Mouse (Mus musculus): Measurements from ENCODE around the gene Gsto2.

Gsto2 gene

GRCm38 (mm10) chr19:47891562-47892312 is 26.4 kb downstream of the Gsto2 start:
- no peak for DNase-seq (ENCODE audit: low spot score)

- DNase-seq (ENCODE audit: low spot score) = no peak
Measured at GRCm38 (mm10) chr19:47893092-47893491, 27.8 kb downstream of the Gsto2 start.

GRCm38 (mm10) chr19:47898472-47899079 is 33.2 kb downstream of the Gsto2 start:
- DNase-seq (ENCODE audit: low spot score) = no peak

DNA sequence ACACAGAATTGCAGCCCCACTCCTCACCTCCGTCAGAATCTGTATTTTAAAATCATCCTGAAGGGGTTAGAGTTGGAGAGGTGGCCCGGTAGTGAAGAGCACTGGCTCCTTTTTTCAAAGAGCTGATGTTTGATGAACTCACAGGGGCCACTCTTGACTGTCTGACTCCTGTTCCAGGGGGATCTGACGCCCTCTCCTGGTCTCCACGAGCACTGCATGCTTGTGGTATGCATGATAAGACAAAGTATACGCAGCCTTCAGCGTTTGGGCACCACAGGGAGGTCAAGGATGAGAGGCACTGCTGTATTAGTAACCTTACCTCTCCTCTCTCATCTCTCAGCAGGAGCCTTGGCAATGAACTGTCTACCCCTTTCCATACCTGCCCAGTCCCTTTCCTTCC is 34.7 kb downstream of the Gsto2 start:
- no peak for DNase-seq (ENCODE audit: low spot score)

DNA sequence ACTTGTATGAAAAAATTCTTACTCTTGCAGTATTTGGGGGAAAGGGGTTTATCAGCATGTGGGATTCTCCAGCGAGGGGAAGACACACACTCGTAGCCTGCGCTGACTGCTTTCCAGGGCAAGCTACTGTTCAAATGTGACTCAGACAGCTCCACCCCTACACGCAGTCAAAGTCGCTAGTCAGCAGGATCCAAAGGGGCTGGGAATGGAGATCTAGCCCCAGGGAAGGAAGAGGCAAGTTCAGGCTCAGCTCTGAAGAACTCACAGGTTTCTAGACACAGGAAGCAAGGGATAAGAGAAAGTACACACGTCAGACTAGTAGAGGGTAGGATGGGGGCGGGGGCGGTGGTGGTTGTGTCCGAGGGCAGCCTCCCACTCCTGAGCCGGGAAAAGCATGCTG is 35.2 kb downstream of the Gsto2 start:
- no peak for DNase-seq (ENCODE audit: low spot score)

DNA sequence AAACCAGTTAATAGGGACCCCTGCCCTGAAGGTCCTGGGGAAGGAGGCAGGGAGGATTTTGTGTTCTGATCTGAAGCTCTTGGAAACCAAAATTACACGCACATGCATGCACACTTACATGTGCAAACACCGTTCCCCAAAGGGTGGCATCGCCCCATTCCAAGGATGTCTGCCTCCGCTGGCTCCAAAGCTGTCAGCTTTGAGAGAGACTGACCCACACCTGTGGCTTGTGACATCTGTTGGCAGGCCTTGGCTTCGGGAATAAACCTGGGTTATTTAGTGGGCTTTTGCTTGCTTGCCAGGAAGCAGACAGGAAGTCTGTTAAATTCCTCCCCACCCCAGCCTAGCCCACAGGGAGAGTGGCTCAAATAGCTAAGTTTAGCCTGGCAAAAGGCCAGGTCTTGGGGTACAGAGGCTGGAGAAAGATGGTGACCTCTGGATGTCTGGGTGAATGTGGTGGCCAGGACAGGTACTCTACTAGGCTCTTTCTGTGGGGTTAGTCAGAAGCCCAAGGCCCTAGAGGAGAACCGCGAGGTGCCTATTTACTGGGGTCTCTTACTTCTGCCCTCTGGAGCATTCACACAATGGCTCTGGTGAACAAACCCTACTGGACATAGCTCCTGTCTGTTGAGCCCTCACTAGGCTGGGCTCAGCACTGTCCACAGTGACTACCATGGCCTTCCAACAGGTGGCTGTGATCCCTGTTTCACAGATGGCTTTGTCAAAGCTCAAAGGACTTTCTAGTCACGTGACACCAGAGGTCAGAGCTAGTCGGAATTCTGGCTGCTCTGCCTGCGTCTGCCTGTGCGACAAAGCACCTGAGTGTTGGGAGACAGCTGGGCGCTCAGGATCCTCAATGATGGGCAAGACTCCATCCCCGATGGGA is 37.2 kb downstream of the Gsto2 start:
- no peak for DNase-seq (ENCODE audit: low spot score)

- DNase-seq (ENCODE audit: low spot score) = no peak
Measured at GRCm38 (mm10) chr19:47903679-47904078, 38.3 kb downstream of the Gsto2 start.

- DNase-seq (ENCODE audit: low spot score) = no peak
Measured at GRCm38 (mm10) chr19:47905081-47905480, 39.7 kb downstream of the Gsto2 start.

DNA sequence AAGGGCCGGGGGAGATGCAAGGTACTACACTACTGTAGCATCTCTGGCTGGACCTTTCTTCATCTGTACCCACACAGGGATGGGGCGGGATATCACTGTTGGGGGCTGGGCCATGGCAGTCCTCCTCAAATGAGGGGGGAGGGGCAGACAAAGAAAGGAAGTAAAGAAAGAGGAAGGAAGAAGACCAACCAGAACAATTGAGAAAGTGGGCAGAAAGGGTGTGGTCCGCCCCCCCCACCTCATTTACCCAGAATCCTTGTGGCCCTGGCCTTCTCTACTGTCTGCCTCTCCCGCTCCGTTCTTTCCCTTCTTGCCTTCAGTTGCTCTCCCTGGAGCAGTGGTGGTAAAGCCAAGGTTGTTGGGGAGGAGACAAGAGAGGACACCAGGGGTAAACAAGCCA is 40.3 kb downstream of the Gsto2 start:
- DNase-seq (ENCODE audit: low spot score) = no peak

DNA sequence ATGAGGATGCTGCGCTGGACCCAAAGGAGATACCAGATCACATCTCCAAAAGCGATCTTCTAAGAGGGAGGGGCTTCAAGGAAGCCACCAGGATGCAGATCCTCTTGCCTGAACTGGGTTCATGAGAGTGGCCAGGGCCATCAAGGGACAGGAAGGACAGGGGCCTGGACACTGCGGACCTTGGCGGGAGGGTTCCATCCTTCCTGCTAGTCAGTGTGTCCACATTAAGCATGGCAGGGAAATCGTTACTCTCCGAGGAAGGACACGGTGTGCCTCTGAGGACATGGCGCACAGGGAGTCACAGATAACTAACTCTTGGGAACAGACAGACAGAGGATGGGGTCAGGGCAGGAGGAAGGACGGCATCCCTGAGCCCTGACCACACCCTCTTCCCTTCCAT is 42.3 kb downstream of the Gsto2 start:
- no peak for DNase-seq (ENCODE audit: low spot score)

DNA sequence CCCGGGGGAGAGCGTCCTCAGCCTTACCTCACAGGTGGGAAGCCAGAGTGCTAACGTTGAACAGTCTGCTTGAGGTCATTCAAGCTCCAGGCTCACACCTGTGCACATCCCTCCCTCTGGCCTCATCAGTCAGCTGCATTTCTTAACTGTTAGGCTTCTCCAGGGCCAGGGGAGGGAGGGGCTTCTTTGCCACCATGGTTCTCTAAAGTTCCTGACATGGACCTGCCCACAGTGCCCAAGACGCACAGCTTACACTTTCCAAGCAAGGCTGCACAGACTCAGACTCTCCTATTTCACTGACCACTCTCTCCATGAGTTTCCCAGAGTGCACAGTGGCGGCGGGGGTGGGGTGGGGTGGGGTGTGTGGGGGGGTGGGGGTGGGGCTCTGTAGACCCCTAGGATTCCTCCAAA is 43.6 kb downstream of the Gsto2 start:
- DNase-seq (ENCODE audit: low spot score) = no peak

DNA sequence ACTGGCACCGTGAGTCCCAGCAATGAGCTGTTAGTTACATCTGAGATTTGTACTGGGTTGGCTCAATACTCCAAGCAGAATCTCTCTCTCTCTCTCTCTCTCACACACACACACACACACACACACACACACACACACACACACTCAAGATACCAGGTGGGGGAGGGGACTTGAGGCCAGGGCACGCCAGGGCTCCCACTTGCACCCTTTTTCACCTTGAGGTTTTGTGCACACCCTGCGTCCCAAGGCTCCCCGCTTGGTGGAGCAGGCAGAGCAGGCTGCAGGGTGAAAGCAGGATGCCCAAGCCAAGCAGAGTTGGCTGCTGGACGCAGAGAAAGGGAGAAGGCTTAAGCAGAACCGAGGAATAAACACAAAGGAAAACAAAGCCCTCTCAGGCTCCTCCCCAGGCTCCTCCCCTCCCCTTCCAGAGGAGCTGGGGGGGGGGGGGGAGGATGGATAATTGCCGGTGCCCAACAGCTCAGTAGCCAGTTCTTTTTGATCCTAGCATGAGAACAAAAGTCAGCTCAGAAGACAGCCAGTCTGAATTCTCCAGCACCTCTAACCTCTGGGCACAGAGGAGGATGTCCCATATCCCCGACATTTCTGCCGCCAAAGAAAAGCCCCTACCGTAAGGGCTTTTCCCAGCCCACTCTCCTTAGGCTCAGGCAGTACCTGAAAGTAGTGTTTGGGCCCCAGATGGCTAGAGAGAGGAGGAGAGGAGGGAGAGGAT is 44.2 kb downstream of the Gsto2 start:
- DNase-seq (ENCODE audit: low spot score) = no peak

GRCm38 (mm10) chr19:47910117-47910618 is 44.8 kb downstream of the Gsto2 start:
- DNase-seq (ENCODE audit: low spot score) = no peak

- DNase-seq (ENCODE audit: low spot score) = no peak
Measured at GRCm38 (mm10) chr19:47910751-47911150, 45.4 kb downstream of the Gsto2 start.

GRCm38 (mm10) chr19:47913344-47913743 is 48.0 kb downstream of the Gsto2 start:
- no peak for DNase-seq (ENCODE audit: low spot score)

GRCm38 (mm10) chr19:47914191-47914590 is 48.9 kb downstream of the Gsto2 start:
- DNase-seq (ENCODE audit: low spot score) = no peak

DNA sequence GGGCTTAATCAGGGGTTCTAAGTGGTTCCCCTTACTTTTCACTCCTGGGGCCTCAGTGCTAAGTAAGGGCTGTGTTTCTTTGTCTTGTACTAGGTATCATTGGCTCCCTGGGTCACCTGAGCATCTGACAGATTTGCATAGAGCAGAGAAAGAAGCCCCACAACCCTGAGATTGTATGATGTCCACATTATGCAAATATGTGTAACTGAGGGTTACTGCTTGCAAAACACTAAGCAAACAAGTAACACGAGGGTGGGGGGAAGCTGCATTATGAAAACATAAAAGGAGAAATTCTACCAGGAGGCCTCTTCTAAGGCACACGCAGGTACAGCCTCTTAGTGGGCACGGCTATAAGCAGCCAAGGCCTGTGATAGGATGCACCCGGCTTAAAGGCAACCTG is 49.9 kb downstream of the Gsto2 start:
- DNase-seq (ENCODE audit: low spot score) = no peak

DNA sequence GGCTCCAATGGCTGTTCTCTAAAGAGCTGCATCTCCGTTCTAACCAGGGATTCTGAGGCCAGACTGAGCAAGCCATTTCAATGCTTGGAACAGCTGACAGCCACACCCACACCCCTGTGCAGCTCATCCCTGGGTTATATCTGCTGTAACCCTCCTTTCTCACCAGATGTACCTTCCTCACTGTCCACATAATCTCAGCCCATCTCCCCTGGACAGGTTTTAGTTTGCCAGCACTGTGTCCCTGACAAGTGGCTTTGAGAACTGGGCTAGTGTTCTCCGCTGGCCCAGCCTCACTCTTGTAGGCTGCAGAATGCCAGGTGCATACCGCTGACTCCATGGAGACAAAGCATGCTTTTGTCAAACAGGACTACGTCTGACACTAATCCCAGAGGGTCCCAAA is 52.1 kb downstream of the Gsto2 start:
- no peak for DNase-seq (ENCODE audit: low spot score)

- no peak for DNase-seq (ENCODE audit: low spot score)
Measured at GRCm38 (mm10) chr19:47918016-47918415, 52.7 kb downstream of the Gsto2 start.

DNA sequence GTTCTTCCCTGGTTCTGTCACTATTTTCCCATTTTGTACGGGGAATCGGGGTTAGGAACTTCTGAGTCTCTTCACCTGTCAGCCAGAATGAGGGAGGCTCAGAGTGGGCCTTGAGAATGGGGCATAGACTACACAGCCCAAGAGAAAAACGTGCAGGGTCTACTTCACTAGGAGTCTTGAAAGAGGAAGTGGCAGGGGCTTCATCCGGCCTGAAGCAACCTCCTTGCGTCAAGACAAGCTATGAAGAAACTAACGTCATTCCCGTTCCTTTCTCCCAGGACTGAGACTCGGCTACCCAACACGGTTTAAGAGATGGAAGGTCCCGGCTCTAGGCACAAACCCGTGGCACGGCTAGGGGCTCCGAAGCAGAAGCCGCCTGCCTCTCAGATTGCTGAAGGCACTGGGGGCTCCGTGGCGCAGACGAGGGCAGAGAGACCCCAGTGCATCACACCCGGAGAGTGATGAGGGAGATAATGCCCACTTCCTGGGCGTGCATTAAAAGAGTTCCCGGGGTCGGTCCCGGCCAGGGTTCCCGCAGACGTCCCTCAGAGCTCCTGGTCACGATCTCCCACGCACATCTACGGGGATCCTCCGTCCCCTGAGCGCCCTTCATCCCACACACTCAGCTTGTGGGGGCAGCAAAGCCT is 53.2 kb downstream of the Gsto2 start:
- DNase-seq (ENCODE audit: low spot score) = peak; percentile 8

Measured in layer of hippocampus, adult 11-12 months (tissue).